Mouse (Mus musculus): ENCODE measurements at regions not wholly inside any gene's neighbourhood (a gene's known extent, or its start where the extent isn't known, plus 50 kb on each side); places are given as distances from the start of the nearest gene placed in this dataset.

- TF ChIP-seq CTCF (IDR thresholded peaks at IDR 0.05; ENCODE audit: low read depth, low read length), result no peak
- TF ChIP-seq EP300 (IDR thresholded peaks at IDR 0.05; ENCODE audit: insufficient read depth, low read depth, low read length), result no peak
These were observed 79.3 kb upstream of the P2ry10 start for GRCm38 (mm10) chrX:107008968-107009367.

Data from ES-Bruce4 (cell line).